Comparison of ENCODE assay signal across 8 mouse cellular contexts in genomic region chr14:76416366-76417040, GRCm38 (mm10). TPM values are rescaled to one million over a fixed set of nuclear protein-coding genes. Genes with fewer than 3 reads are reported as not detected.
A peak's percentile ranks its signal among the peaks of the same experiment; 100 is the strongest.
DNase-seq lines count a peak whose midpoint lies in the region; ATAC-seq and TF ChIP-seq lines count a peak whose summit lies in the region.

No protein-coding gene starts in this region.

- H3K27me3 ChIP-seq in forebrain, embryonic 10.5 days (ENCODE audit: poor library complexity, severe bottlenecking): no peaks in the 10 kb centered on the region
- no peaks in the 10 kb centered on the region for H3K27me3 ChIP-seq in intestine, embryonic 15.5 days (replicated peaks)
- H3K27me3 ChIP-seq in neural tube, embryonic 12.5 days (replicated peaks): no peaks in the 10 kb centered on the region

- no peaks in the 10 kb centered on the region for H3K9me3 ChIP-seq in forebrain, embryonic 10.5 days
- no peaks in the 10 kb centered on the region for H3K9me3 ChIP-seq in intestine, embryonic 15.5 days
- H3K9me3 ChIP-seq in neural tube, embryonic 12.5 days: no peaks in the 10 kb centered on the region

- no peak for TF ChIP-seq POLR2A in lung, adult 2 months (IDR thresholded peaks at IDR 0.05; ENCODE audit: borderline replicate concordance, extremely low read depth, low read depth, low read length)

- peak overlapping the region; percentile 91 for H3K9ac ChIP-seq in intestine, embryonic 15.5 days
- H3K9ac ChIP-seq in neural tube, embryonic 12.5 days: peak overlapping the region; percentile 100

- WGBS in lung, adult 2 months: 58% methylated on average over 27 of the region's 27 CpGs
- 64% methylated on average over 27 of the region's 27 CpGs for WGBS in forebrain, embryonic 10.5 days
- 44% methylated on average over 27 of the region's 27 CpGs for WGBS in intestine, embryonic 15.5 days
- 53% methylated on average over 27 of the region's 27 CpGs for WGBS in neural tube, embryonic 12.5 days

- H3K36me3 ChIP-seq in forebrain, embryonic 10.5 days (replicated peaks): peaks cover 50% of the 10 kb centered on the region
- peaks cover 13% of the 10 kb centered on the region; the same call in 1 of the 2 replicates for H3K36me3 ChIP-seq in intestine, embryonic 15.5 days
- H3K36me3 ChIP-seq in neural tube, embryonic 12.5 days: peaks cover 30% of the 10 kb centered on the region

- DNase-seq in lung, adult 2 months: no peak
- no peak for DNase-seq in lung, adult 18-20 months
- no peak for DNase-seq in forebrain, embryonic 10.5 days (ENCODE audit: extremely low spot score, low spot score)
- no peak for DNase-seq in spleen, postnatal 36 days (ENCODE audit: low spot score in 2 of 2)
- DNase-seq in thymus, postnatal 14 days: no peak
- DNase-seq in thymus, postnatal 25 days: no peak

- TF ChIP-seq CTCF in lung, adult 2 months (IDR thresholded peaks at IDR 0.05; ENCODE audit: insufficient read depth, low read length): no peak

- no peak for ATAC-seq in intestine, embryonic 15.5 days
- ATAC-seq in neural tube, embryonic 12.5 days (ENCODE audit: low FRiP score, low read depth): no peak

- peak overlapping the region; percentile 93 for H3K4me2 ChIP-seq in intestine, embryonic 15.5 days (replicated peaks)
- peak overlapping the region; percentile 93 for H3K4me2 ChIP-seq in neural tube, embryonic 12.5 days (replicated peaks)

- peak overlapping the region; percentile 99 for H3K27ac ChIP-seq in forebrain, embryonic 10.5 days
- peak overlapping the region; percentile 98 for H3K27ac ChIP-seq in intestine, embryonic 15.5 days
- peak overlapping the region; percentile 100 for H3K27ac ChIP-seq in neural tube, embryonic 12.5 days

- peak overlapping the region; percentile 99 for H3K4me3 ChIP-seq in lung, adult 2 months (replicated peaks; ENCODE audit: extremely low read depth, low read depth, low read length)
- peak overlapping the region; percentile 93 for H3K4me3 ChIP-seq in forebrain, embryonic 10.5 days
- H3K4me3 ChIP-seq in intestine, embryonic 15.5 days (replicated peaks): peak overlapping the region; percentile 95
- peak overlapping the region; percentile 100 for H3K4me3 ChIP-seq in neural tube, embryonic 12.5 days

- peaks cover 8% of the 10 kb centered on the region for H3K4me1 ChIP-seq in lung, adult 2 months (ENCODE audit: control insufficient read depth, insufficient read depth, low read length)
- H3K4me1 ChIP-seq in forebrain, embryonic 10.5 days: peaks cover 79% of the 10 kb centered on the region
- peaks cover 41% of the 10 kb centered on the region for H3K4me1 ChIP-seq in intestine, embryonic 15.5 days (replicated peaks)
- peaks cover 47% of the 10 kb centered on the region for H3K4me1 ChIP-seq in neural tube, embryonic 12.5 days

RNA-seq across cellular contexts. Expression of gene Tsc22d1, which starts 1.7 kb away (rescaled TPM):
- polyA plus RNA-seq in lung, adult 2 months (2012; rRNA removed): 163 and 215 TPM in 2 replicates
- 256 and 273 TPM in 2 replicates for polyA plus RNA-seq in forebrain, embryonic 10.5 days (2016; fragmentation: Nextera tagmentation; extraction: Ambion mirVana)
- 386 and 396 TPM in 2 replicates for polyA plus RNA-seq in intestine, embryonic 15.5 days (2015; fragmentation: Nextera tagmentation; extraction: Ambion mirVana)
- polyA plus RNA-seq in neural tube, embryonic 12.5 days (2016; fragmentation: Nextera tagmentation; extraction: Ambion mirVana): 589 and 719 TPM in 2 replicates
